Mouse (Mus musculus) limb, embryonic 12.5 days (tissue): ENCODE measurements at regions not wholly inside any gene's neighbourhood (a gene's known extent, or its start where the extent isn't known, plus 50 kb on each side); places are given as distances from the start of the nearest gene placed in this dataset.

Source experiments
- ATAC-seq: fragments of 200-750 bp; cut with Nextera tagmentation; 2 replicates; pipeline ENCODE4 v1.8.0; 2017; ENCODE audit warnings: low read depth, moderate TSS enrichment; ENCODE audit not compliant: insufficient number of reproducible peaks, insufficient read depth, low FRiP score, low TSS enrichment
- H3K27ac ChIP-seq: fragments of 300-500 bp; sonication (generic); 2 replicates; pipeline ENCODE4 v1.5.1; 2016; ENCODE audit warnings: mild to moderate bottlenecking, moderate library complexity
- H3K27me3 ChIP-seq: fragments of 300-500 bp; sonication (generic); 2 replicates; pipeline ENCODE4 v1.6.1; 2016; ENCODE audit warnings: mild to moderate bottlenecking, moderate library complexity
- H3K36me3 ChIP-seq: fragments of 300-500 bp; sonication (generic); 2 replicates; pipeline ENCODE4 v1.6.1; 2016; ENCODE audit warnings: mild to moderate bottlenecking, moderate library complexity
- H3K4me1 ChIP-seq: fragments of 300-500 bp; sonication (generic); replicated peaks from 2 replicates; pipeline ENCODE4 v1.6.1; 2016
- H3K4me2 ChIP-seq: fragments of 300-500 bp; sonication (generic); 2 replicates; pipeline ENCODE4 v1.6.1; 2016; ENCODE audit warnings: mild to moderate bottlenecking, moderate library complexity
- H3K4me3 ChIP-seq: fragments of 300-500 bp; sonication (generic); replicated peaks from 2 replicates; pipeline ENCODE4 v1.5.1; 2016; ENCODE audit warnings: mild to moderate bottlenecking
- H3K9ac ChIP-seq: fragments of 300-500 bp; sonication (generic); replicated peaks from 2 replicates; pipeline ENCODE4 v1.6.1; 2016; ENCODE audit warnings: mild to moderate bottlenecking, moderate library complexity
- H3K9me3 ChIP-seq: fragments of 300-500 bp; sonication (generic); 2 replicates; pipeline ENCODE4 v1.6.1; 2016; ENCODE audit warnings: mild to moderate bottlenecking, moderate library complexity
- WGBS: fragments of 180-500 bp; shearing (Covaris S2); methylation state at CpG from one replicate; pipeline ENCODE4 v1.1.7; 2016; 5-methylcytosine and 5-hydroxymethylcytosine counted together

DNA sequence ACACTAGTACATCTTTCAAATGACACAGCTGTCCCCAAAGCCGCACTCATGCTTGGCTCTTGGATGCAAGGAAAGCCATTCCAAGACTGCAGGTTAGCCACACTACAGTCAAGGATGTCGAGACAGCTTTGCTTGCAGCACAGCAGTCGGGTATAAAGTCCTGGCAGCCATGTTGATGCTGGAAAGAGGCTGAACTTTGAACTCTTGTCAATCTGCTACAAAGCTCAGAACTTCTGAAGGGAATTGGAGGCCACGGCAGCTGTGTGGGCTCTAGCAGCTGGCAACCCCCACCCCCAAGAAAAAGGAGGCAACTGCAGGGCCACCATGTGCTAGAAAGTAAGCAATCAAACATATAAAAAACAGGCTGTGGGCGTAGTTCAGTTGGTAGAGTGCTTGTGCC, 90.0 kb upstream of the Zcchc2 start:
- ATAC-seq: no peak
- Histone ChIP-seq H3K36me3 (no peaks in the 10 kb centered on the region), H3K9me3 (0 out of 2 replicates have a peak, but pooled peaks cover 4% of the 10 kb centered on the region), H3K27me3 (no peaks in the 10 kb centered on the region), H3K4me2 (no peak overlapping the region), H3K27ac (no peak overlapping the region), H3K9ac (no peak overlapping the region), H3K4me1 (no peaks in the 10 kb centered on the region), H3K4me3 (no peak overlapping the region)
- WGBS: 72% methylated on average over 5 of the region's 5 CpGs

DNA sequence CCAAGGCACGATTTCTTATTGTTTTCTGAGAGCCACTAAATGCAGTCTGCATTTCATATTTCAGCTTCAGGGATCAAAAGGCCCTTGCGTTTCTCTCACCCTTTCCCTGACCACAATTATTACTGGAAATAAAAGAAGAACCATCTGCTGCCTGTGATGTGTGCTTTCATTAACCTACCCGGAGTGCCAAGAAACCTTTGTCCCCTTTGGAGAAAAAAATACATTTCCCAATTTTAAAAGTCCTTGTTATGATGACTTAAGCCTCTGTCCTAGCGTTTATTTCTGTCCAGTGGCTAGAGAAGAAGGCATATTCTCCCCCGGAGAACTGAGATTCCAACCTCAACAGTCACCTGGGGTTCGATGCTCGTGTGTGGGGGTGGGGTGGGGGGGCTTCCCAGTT, 89.3 kb upstream of the Zcchc2 start:
- H3K27me3 ChIP-seq: no peaks in the 10 kb centered on the region
- no peak overlapping the region for H3K4me3 ChIP-seq
- no peaks in the 10 kb centered on the region for H3K36me3 ChIP-seq
- 74% methylated on average over 7 of the region's 7 CpGs for WGBS
- 0 out of 2 replicates have a peak, but pooled peaks cover 4% of the 10 kb centered on the region for H3K9me3 ChIP-seq
- H3K27ac ChIP-seq: no peak overlapping the region
- ATAC-seq: no peak
- H3K4me2 ChIP-seq: no peak overlapping the region
- no peaks in the 10 kb centered on the region for H3K4me1 ChIP-seq
- no peak overlapping the region for H3K9ac ChIP-seq

DNA sequence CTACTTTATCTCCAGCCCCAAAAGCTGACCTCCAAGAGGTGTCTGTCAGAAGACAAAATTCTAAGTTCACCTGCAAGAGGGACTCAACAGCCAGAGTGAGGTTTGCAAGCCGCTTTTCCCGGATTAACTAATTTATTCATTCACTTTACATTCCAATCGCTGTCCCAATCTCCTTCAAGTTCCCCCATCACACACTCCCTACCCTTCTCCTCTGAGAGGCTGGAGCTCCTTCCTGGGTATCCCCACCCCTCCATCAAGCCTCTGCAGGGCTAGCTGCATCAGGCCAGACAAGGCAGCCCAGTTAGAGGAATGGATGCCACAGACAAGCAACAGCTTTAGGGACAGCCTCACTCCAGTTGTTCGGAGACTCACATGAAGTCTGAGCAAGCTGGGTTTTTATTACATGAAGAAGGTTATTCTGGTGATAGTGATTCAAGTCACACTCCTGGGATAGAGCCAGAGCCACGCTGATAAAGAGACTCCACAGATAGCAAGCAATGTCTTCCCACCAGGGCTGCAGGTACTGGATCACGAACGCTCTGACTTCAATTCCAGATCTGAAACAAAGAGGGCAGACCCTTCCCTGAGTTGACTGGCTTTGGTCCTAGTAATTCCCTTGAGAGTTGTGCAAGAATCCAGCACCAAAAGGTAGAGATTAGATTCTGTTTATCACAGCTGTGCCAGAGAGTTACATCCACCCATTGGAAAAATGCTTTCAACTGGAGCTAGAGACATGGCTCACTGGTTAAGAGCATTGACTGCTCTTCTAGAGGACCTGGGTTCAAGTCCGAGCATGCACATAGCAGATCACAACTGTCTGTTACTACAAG, 86.7 kb upstream of the Zcchc2 start:
- Histone ChIP-seq H3K27ac (no peak overlapping the region), H3K4me2 (no peak overlapping the region), H3K9ac (no peak overlapping the region), H3K27me3 (peaks cover 3% of the 10 kb centered on the region; the same call in 1 of the 2 replicates), H3K4me3 (no peak overlapping the region), H3K36me3 (no peaks in the 10 kb centered on the region), H3K4me1 (peaks cover 9% of the 10 kb centered on the region), H3K9me3 (0 out of 2 replicates have a peak, but pooled peaks cover 4% of the 10 kb centered on the region)
- ATAC-seq: no peak
- WGBS: 69% methylated on average over 8 of the region's 8 CpGs

DNA sequence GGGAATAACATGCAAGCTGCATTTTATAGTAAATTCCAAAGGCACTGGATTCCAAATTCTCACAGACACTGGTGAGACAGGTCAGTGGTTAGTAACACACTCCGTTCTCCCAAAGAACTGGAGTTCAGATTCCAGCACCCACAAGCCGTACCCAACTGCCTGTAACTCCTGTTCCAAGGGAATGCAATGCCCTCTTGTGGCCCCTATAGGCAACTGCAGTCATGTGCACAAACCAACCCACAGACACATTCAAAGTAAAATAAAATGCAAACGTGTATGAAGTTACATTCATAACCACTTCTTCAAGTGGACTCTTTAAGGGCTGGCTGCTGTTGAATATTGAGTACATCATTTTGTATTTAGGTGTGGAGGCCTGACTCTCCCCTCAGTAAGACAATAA, 85.5 kb upstream of the Zcchc2 start:
- Histone ChIP-seq H3K36me3 (no peaks in the 10 kb centered on the region), H3K4me1 (peaks cover 17% of the 10 kb centered on the region), H3K27me3 (peaks cover 3% of the 10 kb centered on the region; the same call in 1 of the 2 replicates), H3K4me3 (no peak overlapping the region), H3K9ac (no peak overlapping the region), H3K27ac (no peak overlapping the region), H3K9me3 (0 out of 2 replicates have a peak, but pooled peaks cover 4% of the 10 kb centered on the region), H3K4me2 (no peak overlapping the region)
- no peak for ATAC-seq
- 83% methylated on average over 3 of the region's 3 CpGs for WGBS

DNA sequence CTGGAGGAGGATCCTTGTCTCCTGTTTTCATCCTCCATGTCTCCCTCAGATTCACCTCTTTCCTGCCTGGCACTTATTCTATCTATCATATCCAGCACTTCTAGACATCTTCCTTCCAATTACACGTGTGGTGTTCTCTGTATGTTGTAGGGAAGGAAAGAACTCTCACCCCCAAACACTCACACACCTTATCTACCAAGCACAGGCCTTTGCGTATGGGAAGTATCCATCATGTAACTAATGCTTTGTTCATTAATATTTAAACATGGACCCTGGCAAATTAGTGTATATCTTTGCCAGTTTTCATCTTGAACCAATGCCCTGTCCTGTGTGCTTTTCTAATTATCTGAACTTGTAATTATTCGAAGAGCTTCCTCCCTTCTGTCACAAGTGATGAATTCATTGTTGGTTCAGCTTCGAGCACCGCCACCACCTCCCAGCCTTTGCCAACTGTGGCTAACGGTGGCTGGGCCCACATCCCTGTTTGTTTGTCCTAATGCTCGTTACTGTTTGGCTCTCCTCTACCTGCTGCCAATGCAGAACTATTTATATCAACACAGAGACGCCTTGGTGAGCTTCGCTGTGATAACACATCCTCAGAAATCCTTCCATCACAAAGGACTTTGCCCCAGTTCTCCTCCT, 84.3 kb upstream of the Zcchc2 start:
- H3K4me1 ChIP-seq: peaks cover 17% of the 10 kb centered on the region
- H3K9me3 ChIP-seq: 0 out of 2 replicates have a peak, but pooled peaks cover 4% of the 10 kb centered on the region
- 73% methylated on average over 9 of the region's 9 CpGs for WGBS
- ATAC-seq: no peak
- H3K4me2 ChIP-seq: no peak overlapping the region
- H3K27me3 ChIP-seq: peaks cover 3% of the 10 kb centered on the region; the same call in 1 of the 2 replicates
- no peak overlapping the region for H3K4me3 ChIP-seq
- no peak overlapping the region for H3K9ac ChIP-seq
- no peaks in the 10 kb centered on the region for H3K36me3 ChIP-seq
- H3K27ac ChIP-seq: no peak overlapping the region

DNA sequence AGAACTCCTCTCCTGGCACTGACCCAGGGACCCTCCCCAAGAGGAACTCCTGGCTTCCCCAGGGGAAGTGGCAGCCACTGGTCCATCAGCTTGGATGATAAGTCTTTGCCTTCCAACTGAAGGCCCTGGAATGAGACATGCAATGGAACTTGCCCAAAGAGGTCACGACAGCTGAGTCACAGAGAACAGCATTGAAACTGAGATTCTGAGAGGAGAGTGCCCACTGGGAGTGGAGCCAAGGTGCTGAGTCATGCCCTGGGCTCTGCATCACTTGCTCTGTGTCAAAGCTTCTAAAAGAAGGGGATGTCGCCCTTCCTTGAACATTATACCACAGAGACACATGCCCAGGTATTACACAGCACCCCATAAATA, 83.8 kb upstream of the Zcchc2 start:
- no peak overlapping the region for H3K4me2 ChIP-seq
- H3K27me3 ChIP-seq: peaks cover 3% of the 10 kb centered on the region; the same call in 1 of the 2 replicates
- H3K4me3 ChIP-seq: no peak overlapping the region
- H3K4me1 ChIP-seq: peaks cover 17% of the 10 kb centered on the region
- H3K9me3 ChIP-seq: 0 out of 2 replicates have a peak, but pooled peaks cover 4% of the 10 kb centered on the region
- no peak for ATAC-seq
- no peak overlapping the region for H3K27ac ChIP-seq
- H3K36me3 ChIP-seq: no peaks in the 10 kb centered on the region
- no peak overlapping the region for H3K9ac ChIP-seq
- WGBS: 68% methylated on average over 2 of the region's 2 CpGs

DNA sequence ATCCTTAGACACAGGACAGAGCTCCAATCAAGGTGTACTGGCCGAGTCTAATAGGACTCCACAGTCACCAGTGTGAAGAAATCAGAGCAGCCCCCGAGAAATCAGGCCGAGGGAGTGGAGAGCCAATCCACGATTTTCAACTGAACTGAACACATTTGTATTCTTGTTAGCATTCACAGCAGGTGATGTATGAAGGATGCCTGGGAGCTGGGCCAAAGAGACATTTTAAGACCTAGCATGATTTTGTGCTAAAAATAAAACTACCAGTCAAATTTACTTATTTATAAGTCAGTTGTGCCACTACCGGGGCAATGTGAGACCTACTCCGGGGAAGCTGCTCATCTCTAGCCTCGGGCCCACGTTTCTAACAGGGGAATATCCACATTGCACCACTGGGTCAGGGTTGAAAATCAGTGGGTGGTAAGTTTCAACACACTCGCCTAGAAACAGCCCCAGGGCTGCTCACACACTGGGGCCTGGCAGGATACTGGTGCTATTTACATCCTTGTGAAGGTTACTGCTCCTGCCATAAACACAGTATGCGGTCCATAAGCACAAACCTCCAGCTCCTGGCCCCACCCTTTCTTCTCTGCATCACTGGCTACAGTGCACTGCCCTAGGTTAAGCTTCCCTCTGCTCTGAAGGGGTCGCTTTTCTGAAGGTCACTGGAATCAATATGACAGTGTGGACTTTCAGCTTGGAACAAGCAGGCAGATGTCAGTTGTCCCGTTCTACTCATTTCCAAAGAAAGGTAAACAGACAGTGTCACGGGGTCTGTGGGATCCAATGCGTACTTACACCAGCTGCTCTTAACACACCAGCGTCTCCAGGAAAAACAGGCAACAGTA, 82.0 kb upstream of the Zcchc2 start:
- Histone ChIP-seq H3K9me3 (0 out of 2 replicates have a peak, but pooled peaks cover 4% of the 10 kb centered on the region), H3K27me3 (peaks cover 3% of the 10 kb centered on the region; the same call in 1 of the 2 replicates), H3K4me2 (peak overlapping the region; percentile 37), H3K36me3 (no peaks in the 10 kb centered on the region), H3K4me3 (no peak overlapping the region), H3K4me1 (peaks cover 17% of the 10 kb centered on the region), H3K9ac (no peak overlapping the region), H3K27ac (no peak overlapping the region)
- 17% methylated on average over 15 of the region's 15 CpGs for WGBS
- ATAC-seq: peak; percentile 91

DNA sequence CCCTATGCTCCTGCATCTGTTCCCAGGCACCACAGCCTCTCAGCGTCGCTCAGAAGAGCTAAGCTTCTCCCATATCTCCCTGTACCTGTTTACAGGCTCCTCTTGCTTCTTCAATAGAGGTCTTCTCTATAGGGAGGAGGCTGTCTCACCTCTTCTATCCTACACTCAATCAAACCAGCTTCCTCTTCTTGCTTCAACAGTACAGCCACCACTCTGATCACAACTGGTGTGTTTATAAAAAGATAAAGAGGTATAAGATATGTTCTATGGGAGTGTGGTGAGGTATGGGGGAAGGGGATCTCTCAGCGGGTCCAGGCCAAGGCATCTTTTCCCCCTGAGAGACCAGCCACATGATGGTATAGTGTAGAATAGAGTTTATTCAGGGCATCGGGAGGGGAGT, 81.1 kb upstream of the Zcchc2 start:
- WGBS: 63% methylated on average over 4 of the region's 4 CpGs
- no peak overlapping the region for H3K4me2 ChIP-seq
- no peaks in the 10 kb centered on the region for H3K36me3 ChIP-seq
- 0 out of 2 replicates have a peak, but pooled peaks cover 4% of the 10 kb centered on the region for H3K9me3 ChIP-seq
- no peak overlapping the region for H3K4me3 ChIP-seq
- no peak for ATAC-seq
- H3K27me3 ChIP-seq: peaks cover 3% of the 10 kb centered on the region; the same call in 1 of the 2 replicates
- H3K9ac ChIP-seq: no peak overlapping the region
- peaks cover 17% of the 10 kb centered on the region for H3K4me1 ChIP-seq
- no peak overlapping the region for H3K27ac ChIP-seq

DNA sequence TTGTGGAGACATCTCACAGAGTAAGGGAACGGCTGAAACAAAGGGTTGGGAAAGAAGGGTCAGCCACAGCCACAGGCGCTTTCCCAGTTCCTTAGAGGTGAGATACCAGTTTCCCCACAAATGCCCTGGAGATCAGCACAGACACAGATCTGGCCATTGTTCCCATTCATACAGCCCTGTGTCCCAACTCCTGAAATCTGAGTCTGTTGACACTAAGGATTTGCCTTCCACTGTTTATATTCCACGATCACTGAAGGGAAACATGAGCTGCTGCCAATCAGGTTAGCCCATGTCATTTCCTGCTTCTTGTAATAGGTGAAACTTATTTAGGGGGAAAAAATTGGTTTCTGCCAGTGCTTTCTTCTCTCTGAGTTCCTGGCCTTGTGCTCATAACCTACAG, 78.5 kb upstream of the Zcchc2 start:
- Histone ChIP-seq H3K4me1 (peaks cover 17% of the 10 kb centered on the region), H3K4me3 (no peak overlapping the region), H3K36me3 (no peaks in the 10 kb centered on the region), H3K9ac (no peak overlapping the region), H3K27ac (no peak overlapping the region), H3K4me2 (no peak overlapping the region), H3K9me3 (no peaks in the 10 kb centered on the region), H3K27me3 (peaks cover 3% of the 10 kb centered on the region; the same call in 1 of the 2 replicates)
- no peak for ATAC-seq
- 44% methylated on average over 3 of the region's 3 CpGs for WGBS

DNA sequence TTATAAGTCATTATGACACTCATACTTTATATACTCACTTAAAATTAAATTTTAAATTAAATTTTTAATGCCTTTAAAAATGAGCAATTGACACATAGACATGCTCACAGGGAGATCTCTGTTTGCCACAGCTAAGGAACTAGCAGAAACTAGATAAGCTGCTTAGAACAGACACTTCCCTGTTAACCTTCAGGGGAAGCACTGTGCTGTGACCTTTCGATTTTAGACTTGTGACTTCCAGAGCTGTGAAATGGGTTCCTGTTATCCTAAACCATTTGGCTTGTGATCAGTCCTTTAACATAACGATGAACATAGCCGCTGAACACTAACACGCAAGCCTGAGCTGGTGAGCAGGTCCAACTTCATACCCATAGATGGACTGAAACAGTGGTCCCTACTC, 68.4 kb upstream of the Zcchc2 start:
- no peak overlapping the region for H3K9ac ChIP-seq
- H3K4me1 ChIP-seq: no peaks in the 10 kb centered on the region
- H3K4me3 ChIP-seq: no peak overlapping the region
- 86% methylated on average over 4 of the region's 4 CpGs for WGBS
- ATAC-seq: no peak
- no peak overlapping the region for H3K27ac ChIP-seq
- no peak overlapping the region for H3K4me2 ChIP-seq
- no peaks in the 10 kb centered on the region for H3K27me3 ChIP-seq
- no peaks in the 10 kb centered on the region for H3K36me3 ChIP-seq
- no peaks in the 10 kb centered on the region for H3K9me3 ChIP-seq

DNA sequence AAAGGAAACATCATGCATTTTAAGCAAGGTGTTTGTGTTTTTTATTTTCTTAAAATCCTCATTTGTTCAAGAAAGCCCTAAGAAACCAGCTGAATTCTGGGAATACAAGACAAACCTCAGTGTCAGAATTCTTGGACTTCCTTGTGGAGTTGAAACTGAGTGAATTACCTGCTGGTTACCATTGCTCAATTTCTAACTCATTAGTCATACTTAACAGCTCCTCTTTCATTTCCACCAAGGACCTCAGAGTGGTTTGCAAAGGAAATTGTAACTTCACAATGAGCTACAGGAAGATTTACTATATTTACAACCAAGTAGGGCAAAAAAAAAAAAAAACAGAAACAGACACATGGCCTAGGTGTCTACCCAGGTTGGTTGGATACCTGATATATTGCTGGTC, 67.6 kb upstream of the Zcchc2 start:
- Histone ChIP-seq H3K27ac (no peak overlapping the region), H3K9ac (no peak overlapping the region), H3K9me3 (no peaks in the 10 kb centered on the region), H3K4me1 (no peaks in the 10 kb centered on the region), H3K27me3 (no peaks in the 10 kb centered on the region), H3K4me3 (no peak overlapping the region), H3K36me3 (no peaks in the 10 kb centered on the region), H3K4me2 (no peak overlapping the region)
- no peak for ATAC-seq
